Mouse (Mus musculus) spleen, adult 2 months (tissue): Measurements from ENCODE around the gene Ankrd1. TPM values are rescaled to one million over a fixed set of nuclear protein-coding genes. Genes with fewer than 3 reads are reported as not detected.

Experiments
- DNase-seq, 2 experiments: peaks; one replicate each; pipeline versions ENCODE4 v3.0.0 to v3.0.0-alpha.2; 2012 to 2021; ENCODE audit warnings: low spot score in 2 of 2, low read depth in 1 of 2
- H3K27ac ChIP-seq: fragments of 200-500 bp; 2 replicates; pipeline ENCODE4 v1.5.1; 2012; ENCODE audit warnings: low read length, inconsistent platforms; ENCODE audit not compliant: insufficient read depth
- H3K27me3 ChIP-seq: fragments of 200-500 bp; 2 replicates; pipeline ENCODE4 v1.6.1; 2012; ENCODE audit warnings: mild to moderate bottlenecking, moderate library complexity, low read length, inconsistent platforms; ENCODE audit not compliant: control insufficient read depth, insufficient read depth
- H3K36me3 ChIP-seq: fragments of 200-500 bp; 2 replicates; pipeline ENCODE4 v1.6.1; 2012; ENCODE audit warnings: mild to moderate bottlenecking, low read length, inconsistent platforms; ENCODE audit not compliant: control insufficient read depth, insufficient read depth
- H3K4me1 ChIP-seq: fragments of 200-500 bp; 2 replicates; pipeline ENCODE4 v1.6.1; 2011; ENCODE audit warnings: inconsistent platforms; ENCODE audit not compliant: control insufficient read depth, insufficient read depth, insufficient read length
- H3K4me3 ChIP-seq: fragments of 200-500 bp; 2 replicates; pipeline ENCODE4 v1.5.1; 2011; ENCODE audit warnings: mild to moderate bottlenecking, inconsistent platforms; ENCODE audit not compliant: insufficient read depth, insufficient read length; ENCODE audit errors: extremely low read depth
- CTCF ChIP-seq: fragments of 200-500 bp; IDR thresholded peaks from 2 replicates; pipeline ENCODE4 v1.5.1; 2011; ENCODE audit warnings: mild to moderate bottlenecking, inconsistent platforms; ENCODE audit not compliant: insufficient read depth, insufficient read length, insufficient replicate concordance; ENCODE audit errors: extremely low read depth
- POLR2A ChIP-seq: fragments of 200-500 bp; IDR thresholded peaks from 2 replicates; pipeline ENCODE4 v1.6.1; 2011; ENCODE audit warnings: low read depth, low read length, inconsistent platforms
- WGBS: fragments of 180-500 bp; shearing (Covaris S2); methylation state at CpG from one replicate; pipeline ENCODE4 v1.1.7; 2018; 5-methylcytosine and 5-hydroxymethylcytosine counted together
- polyA plus RNA-seq: library from polyadenylated mRNA; depleted of rRNA; stranded (reverse); fragments of >200 nt; gene quantifications from 2 replicates; pipeline ENCODE4 v1.2.3, GENCODE M21; 2012

Gene Ankrd1
- polyA plus RNA-seq, 1 experiment: 0.13 TPM

DNA sequence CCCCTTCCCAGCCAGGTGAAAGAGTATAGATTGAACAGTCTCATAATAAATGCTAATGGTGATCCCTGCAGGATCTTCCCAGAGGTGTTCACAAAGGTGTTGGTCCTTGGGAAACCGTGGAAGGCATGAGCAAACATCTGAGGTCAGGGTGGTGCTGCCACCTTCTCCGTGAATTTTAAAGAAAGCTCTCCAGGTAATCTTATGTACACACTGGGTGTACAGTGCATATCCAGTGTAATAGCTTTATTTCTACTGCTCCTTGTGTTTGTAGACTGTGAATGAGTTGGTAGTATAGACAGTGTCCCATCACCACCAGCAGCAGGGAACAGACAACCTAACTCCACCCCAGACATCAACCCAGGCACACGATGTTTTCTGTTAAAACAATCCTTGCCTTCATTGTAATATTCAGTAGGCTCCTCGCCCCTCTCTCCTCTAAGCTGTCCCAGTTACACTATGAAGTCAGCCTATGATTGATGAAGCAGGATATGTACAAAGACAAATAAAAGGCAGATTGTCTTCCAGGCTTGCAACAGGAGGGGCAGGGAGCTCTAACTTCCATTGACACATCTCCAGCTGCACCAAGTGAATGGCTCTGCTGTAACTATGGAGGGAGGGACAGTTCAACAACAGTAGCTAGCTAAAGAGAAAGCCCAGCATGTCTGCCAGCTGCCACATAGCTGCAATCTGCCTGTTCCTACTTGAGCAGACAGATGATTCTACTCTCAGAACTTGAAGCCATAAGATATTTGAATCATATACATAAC is 30.5 kb upstream of the Ankrd1 start:
- DNase-seq: no peak
- H3K36me3 ChIP-seq: no peaks in the 10 kb centered on the region
- H3K4me1 ChIP-seq: no peaks in the 10 kb centered on the region
- no peak overlapping the region for H3K27ac ChIP-seq
- WGBS: 81% methylated on average over 4 of the region's 4 CpGs
- no peak overlapping the region for H3K4me3 ChIP-seq
- TF ChIP-seq CTCF (no peak), POLR2A (no peak)
- no peaks in the 10 kb centered on the region for H3K27me3 ChIP-seq

GRCm38 (mm10) chr19:36148578-36148977 is 28.7 kb upstream of the Ankrd1 start:
- H3K36me3 ChIP-seq: no peaks in the 10 kb centered on the region
- no peaks in the 10 kb centered on the region for H3K4me1 ChIP-seq
- WGBS: 95% methylated on average over 6 of the region's 6 CpGs
- TF ChIP-seq CTCF (no peak), POLR2A (no peak)
- no peaks in the 10 kb centered on the region for H3K27me3 ChIP-seq
- no peak for DNase-seq
- no peak overlapping the region for H3K4me3 ChIP-seq
- H3K27ac ChIP-seq: no peak overlapping the region

GRCm38 (mm10) chr19:36143571-36143970 is 23.7 kb upstream of the Ankrd1 start:
- Histone ChIP-seq H3K27me3 (no peaks in the 10 kb centered on the region), H3K4me3 (no peak overlapping the region), H3K4me1 (no peaks in the 10 kb centered on the region), H3K27ac (no peak overlapping the region), H3K36me3 (no peaks in the 10 kb centered on the region)
- 97% methylated on average over 2 of the region's 2 CpGs for WGBS
- no peak for TF ChIP-seq CTCF
- TF ChIP-seq POLR2A: no peak
- DNase-seq: no peak

DNA sequence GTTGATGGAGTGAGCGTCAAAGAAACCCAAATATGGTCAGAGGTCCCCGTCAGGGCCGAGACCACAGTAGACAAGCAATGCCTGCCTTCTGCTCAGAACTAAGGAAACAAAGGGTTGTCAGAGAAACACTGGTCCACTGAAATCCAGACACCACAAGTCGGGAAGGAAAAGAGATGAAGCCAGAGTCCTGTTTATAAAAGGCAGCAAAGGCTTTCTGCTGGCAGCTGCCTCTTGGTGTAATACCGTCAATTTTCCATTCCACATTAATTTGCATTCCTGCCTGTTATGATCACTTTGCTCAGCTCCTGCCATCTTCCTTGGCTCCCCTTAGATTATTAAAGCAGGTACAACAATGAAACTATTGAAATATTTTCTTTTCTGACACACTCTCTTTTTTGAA is 13.8 kb upstream of the Ankrd1 start:
- no peaks in the 10 kb centered on the region for H3K36me3 ChIP-seq
- H3K4me3 ChIP-seq: no peak overlapping the region
- WGBS: 74% methylated on average over 5 of the region's 5 CpGs
- no peaks in the 10 kb centered on the region for H3K4me1 ChIP-seq
- DNase-seq: no peak
- H3K27me3 ChIP-seq: no peaks in the 10 kb centered on the region
- TF ChIP-seq POLR2A: no peak
- TF ChIP-seq CTCF: no peak
- H3K27ac ChIP-seq: no peak overlapping the region

DNA sequence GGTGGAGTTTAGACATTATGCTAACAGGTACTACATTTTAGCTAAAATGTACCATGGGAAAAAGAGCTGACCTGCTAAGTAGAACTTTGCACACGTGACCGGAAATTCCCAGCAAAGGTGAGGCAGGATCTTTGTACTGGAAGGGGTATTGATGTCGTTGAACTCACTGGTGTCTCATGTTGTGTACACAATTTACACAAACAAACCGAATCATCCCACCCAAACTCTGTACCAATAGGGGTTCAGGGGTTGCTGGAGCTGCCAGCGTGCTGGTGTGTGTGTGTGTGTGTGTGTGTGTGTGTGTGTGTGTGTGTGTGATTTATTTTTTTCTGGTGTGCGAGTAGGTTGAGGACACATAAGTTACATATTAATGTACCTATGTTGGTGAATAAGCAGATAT is 13.2 kb upstream of the Ankrd1 start:
- 85% methylated on average over 6 of the region's 6 CpGs for WGBS
- Histone ChIP-seq H3K4me1 (no peaks in the 10 kb centered on the region), H3K27ac (no peak overlapping the region), H3K4me3 (no peak overlapping the region), H3K27me3 (no peaks in the 10 kb centered on the region), H3K36me3 (no peaks in the 10 kb centered on the region)
- TF ChIP-seq POLR2A: no peak
- TF ChIP-seq CTCF: no peak
- DNase-seq: no peak

DNA sequence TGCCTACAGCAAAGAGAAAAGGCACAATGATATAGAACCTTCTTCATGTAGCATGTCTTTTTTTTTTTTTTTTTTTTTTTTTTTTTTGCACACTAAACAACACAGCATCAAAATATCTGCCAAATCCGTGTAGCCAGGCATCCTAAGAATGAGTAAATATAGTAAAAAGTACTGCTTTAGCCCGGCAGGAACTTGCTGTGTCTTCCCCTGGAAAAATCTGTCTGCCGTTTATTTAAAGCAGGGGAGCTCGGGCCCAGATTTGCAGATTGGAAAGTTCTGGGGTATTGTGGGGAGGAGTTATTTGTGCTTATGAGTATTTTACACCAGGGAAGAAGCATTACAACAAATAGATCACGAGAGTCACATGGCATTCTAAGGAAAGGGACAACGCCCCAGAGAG is 12.1 kb upstream of the Ankrd1 start:
- H3K4me1 ChIP-seq: no peaks in the 10 kb centered on the region
- H3K36me3 ChIP-seq: no peaks in the 10 kb centered on the region
- H3K4me3 ChIP-seq: no peak overlapping the region
- WGBS: 76% methylated on average over 6 of the region's 6 CpGs
- no peaks in the 10 kb centered on the region for H3K27me3 ChIP-seq
- no peak overlapping the region for H3K27ac ChIP-seq
- TF ChIP-seq POLR2A (no peak), CTCF (no peak)
- DNase-seq: no peak

- Histone ChIP-seq H3K4me1 (no peaks in the 10 kb centered on the region), H3K4me3 (no peak overlapping the region), H3K27ac (no peak overlapping the region), H3K36me3 (no peaks in the 10 kb centered on the region), H3K27me3 (no peaks in the 10 kb centered on the region)
- no peak for DNase-seq
- TF ChIP-seq CTCF (no peak), POLR2A (no peak)
- WGBS: 44% methylated on average over 2 of the region's 2 CpGs
These were observed 10.3 kb upstream of the Ankrd1 start for GRCm38 (mm10) chr19:36130181-36130580.
